Mouse (Mus musculus): ENCODE measurements at regions not wholly inside any gene's neighbourhood (a gene's known extent, or its start where the extent isn't known, plus 50 kb on each side); places are given as distances from the start of the nearest gene placed in this dataset.

GRCm38 (mm10) chr4:66524456-66524855 lies 120.0 kb upstream of the Astn2 start:
- H3K36me3 ChIP-seq, result no peaks in the 10 kb centered on the region

DNA sequence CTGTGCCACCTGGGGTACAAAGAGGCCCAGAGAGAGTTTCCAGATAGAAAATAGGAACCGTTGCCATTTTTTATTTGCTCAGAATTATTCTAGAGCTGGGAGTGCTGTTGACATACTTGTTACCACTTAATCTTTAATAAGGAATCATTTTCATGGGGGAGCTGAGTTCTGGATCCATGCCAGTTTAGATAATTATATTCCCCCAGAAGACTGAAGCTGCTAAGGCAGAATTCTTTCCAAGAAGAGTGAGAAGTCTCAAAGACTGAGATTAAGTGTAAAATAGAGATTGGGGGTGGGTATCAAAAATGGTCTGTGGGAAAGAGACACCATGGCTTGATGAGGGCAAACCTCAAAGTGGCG lies 119.5 kb upstream of the Astn2 start:
- Histone ChIP-seq H3K4me3 (replicated peaks) (no peak overlapping the region), H3K4me1 (no peaks in the 10 kb centered on the region), H3K9me3 (replicated peaks) (no peaks in the 10 kb centered on the region), H3K27ac (no peak overlapping the region), H3K36me3 (no peaks in the 10 kb centered on the region), H3K9ac (no peak overlapping the region), H3K4me2 (no peak overlapping the region), H3K27me3 (no peaks in the 10 kb centered on the region)
- no peak for ATAC-seq (replicated peaks; ENCODE audit: low FRiP score)
- 84% methylated on average over 2 of the region's 2 CpGs for WGBS

More at GRCm38 (mm10) chr4:66524456-66524855, 120.0 kb upstream of the Astn2 start:
- H3K4me3 ChIP-seq (replicated peaks), result no peak overlapping the region
- no peak overlapping the region for H3K4me2 ChIP-seq
- no peaks in the 10 kb centered on the region for H3K4me1 ChIP-seq
- no peaks in the 10 kb centered on the region for H3K27me3 ChIP-seq
- WGBS, result 75% methylated on average over 5 of the region's 5 CpGs
- no peak overlapping the region for H3K27ac ChIP-seq
- H3K9me3 ChIP-seq (replicated peaks), result no peaks in the 10 kb centered on the region
- H3K9ac ChIP-seq, result no peak overlapping the region
- ATAC-seq (replicated peaks; ENCODE audit: low FRiP score), result no peak

DNA sequence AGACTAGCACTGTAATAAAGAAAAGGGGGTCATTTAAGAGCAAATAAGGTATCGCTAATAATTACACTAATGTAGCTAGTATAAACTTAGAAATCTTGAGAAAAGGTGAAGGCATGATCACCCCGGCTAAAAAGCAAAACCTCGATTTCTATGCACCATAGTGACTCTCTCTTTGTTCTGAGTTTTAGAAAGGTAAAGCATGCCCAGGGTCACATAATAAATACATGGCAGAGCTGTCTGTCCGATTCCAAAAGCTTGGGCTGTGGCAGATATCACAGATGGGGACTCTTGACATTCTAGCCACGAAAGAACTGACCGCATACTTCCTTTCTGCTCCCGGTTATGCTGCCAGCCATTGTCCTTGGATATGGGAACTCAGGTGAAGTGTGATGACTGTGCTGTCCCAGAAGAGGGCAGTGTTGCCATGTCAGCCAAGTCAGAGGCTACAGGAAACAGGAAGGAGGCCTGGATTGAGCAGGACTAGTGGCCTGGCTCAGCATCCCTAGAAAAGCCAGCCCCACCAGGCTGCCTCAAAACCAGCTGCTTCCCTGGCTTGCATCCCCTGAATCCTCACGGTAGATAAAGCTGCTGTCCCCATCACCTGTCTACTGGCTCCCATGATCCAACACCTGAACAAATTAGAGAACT lies 119.0 kb upstream of the Astn2 start:
- no peak overlapping the region for H3K4me3 ChIP-seq (replicated peaks)
- no peaks in the 10 kb centered on the region for H3K4me1 ChIP-seq
- no peaks in the 10 kb centered on the region for H3K27me3 ChIP-seq
- ATAC-seq (replicated peaks; ENCODE audit: low FRiP score), result peak; percentile 67; the same call in 1 of the 2 replicates
- no peaks in the 10 kb centered on the region for H3K9me3 ChIP-seq (replicated peaks)
- H3K27ac ChIP-seq, result no peak overlapping the region
- WGBS, result 49% methylated on average over 8 of the region's 8 CpGs
- no peak overlapping the region for H3K9ac ChIP-seq
- H3K4me2 ChIP-seq, result no peak overlapping the region
- no peaks in the 10 kb centered on the region for H3K36me3 ChIP-seq

DNA sequence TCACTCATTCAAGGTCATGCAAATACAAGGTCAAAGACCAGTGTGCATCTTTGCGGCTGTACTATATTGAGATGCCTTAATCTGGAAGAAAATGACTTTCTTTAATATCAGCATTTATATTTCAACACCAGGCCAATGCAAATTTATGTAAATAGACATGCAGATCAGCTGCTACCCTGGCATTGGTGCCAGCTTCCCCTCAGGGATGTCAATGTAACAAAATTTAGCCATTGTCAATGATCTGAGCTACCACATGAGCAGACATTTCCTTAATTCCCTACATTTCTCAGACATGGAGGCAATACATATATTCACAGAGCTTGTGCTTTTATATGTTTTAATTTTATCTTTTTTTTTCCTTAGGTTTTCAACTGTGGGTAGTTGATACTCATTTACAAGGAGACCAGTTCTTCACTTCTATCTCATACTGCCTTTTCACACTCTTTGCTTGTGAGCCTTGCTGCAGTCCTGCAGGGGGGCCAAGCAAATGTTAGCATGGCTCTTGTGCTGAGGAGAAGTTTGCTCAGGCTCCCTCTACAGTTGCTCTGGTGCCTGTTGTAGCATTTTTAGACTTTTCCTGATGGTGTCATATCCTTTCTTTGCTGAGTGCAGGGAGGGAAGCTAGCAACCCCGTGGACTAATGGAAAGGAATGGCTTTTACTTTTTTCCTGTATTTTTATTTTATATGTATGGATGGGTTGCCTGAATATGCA lies 117.8 kb upstream of the Astn2 start:
- ATAC-seq (replicated peaks; ENCODE audit: low FRiP score), result no peak
- H3K9ac ChIP-seq, result no peak overlapping the region
- no peak overlapping the region for H3K4me3 ChIP-seq (replicated peaks)
- no peak overlapping the region for H3K27ac ChIP-seq
- no peaks in the 10 kb centered on the region for H3K9me3 ChIP-seq (replicated peaks)
- no peak overlapping the region for H3K4me2 ChIP-seq
- no peaks in the 10 kb centered on the region for H3K27me3 ChIP-seq
- H3K36me3 ChIP-seq, result no peaks in the 10 kb centered on the region
- 82% methylated on average over 2 of the region's 2 CpGs for WGBS
- H3K4me1 ChIP-seq, result no peaks in the 10 kb centered on the region

DNA sequence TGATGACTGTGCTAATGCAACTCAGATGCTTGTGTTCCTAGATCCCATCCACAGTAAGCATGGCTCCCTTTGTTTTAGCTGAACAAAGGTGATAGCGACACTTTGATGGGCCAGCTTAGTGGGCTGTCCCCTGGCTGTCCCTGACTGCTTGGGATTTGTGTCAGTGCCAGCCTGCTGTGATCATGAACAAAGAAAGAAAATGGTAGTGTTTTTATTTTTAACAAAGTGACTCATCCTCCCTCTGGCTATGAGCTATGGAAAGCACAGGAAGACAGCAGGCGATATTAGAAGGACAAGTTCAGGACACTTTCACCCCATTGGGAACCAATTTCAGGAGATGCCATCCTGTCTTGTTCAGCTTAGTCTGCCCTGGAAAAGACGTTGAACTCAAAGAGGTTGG lies 116.4 kb upstream of the Astn2 start:
- no peak overlapping the region for H3K9ac ChIP-seq
- H3K27ac ChIP-seq, result no peak overlapping the region
- no peaks in the 10 kb centered on the region for H3K36me3 ChIP-seq
- H3K4me3 ChIP-seq (replicated peaks), result no peak overlapping the region
- 79% methylated on average over 3 of the region's 3 CpGs for WGBS
- H3K4me2 ChIP-seq, result no peak overlapping the region
- no peaks in the 10 kb centered on the region for H3K27me3 ChIP-seq
- ATAC-seq (replicated peaks; ENCODE audit: low FRiP score), result no peak
- H3K9me3 ChIP-seq (replicated peaks), result no peaks in the 10 kb centered on the region
- no peaks in the 10 kb centered on the region for H3K4me1 ChIP-seq

DNA sequence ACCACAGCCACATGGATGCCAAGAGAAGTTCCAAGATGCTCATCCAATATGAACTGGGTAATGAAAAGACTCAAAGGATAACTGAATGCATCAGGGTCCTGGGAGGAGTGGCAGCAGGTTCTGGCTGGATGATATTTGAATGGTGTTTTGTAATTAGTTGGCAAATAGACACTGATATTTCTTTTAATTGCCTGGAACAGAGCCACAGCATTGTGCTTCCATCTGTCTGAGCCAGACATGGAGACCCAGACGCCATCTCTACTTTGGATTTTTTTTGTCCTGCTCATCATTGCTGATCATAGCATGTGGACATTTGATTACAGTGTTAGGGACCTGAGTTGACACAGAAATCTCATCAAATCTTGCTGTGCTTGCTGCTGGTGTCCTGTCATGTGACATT lies 111.4 kb upstream of the Astn2 start:
- Histone ChIP-seq H3K4me3 (replicated peaks) (no peak overlapping the region), H3K36me3 (no peaks in the 10 kb centered on the region), H3K27me3 (no peaks in the 10 kb centered on the region), H3K4me2 (no peak overlapping the region), H3K9ac (no peak overlapping the region), H3K4me1 (no peaks in the 10 kb centered on the region), H3K9me3 (replicated peaks) (no peaks in the 10 kb centered on the region), H3K27ac (no peak overlapping the region)
- no peak for ATAC-seq (replicated peaks; ENCODE audit: low FRiP score)
- WGBS, result 90% methylated on average over 1 of the region's 1 CpGs

DNA sequence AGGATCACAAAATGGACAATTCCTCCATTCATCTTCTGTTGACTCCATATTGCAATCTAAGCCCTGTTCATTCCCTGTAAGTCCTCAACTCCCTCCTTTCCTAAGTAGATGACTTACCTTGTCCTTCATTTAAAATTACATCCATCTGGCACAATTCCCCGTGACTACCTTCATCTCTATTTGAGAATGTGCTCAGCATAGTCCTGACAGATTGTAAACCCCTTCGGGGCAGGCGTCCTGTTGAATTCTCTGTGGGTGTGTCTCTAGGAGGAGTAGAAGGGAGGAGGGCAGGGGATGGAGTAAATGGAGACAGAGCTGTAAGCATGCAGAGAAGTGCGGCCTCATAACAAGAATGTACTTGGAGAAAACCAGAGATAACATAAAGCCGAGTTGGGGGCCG lies 79.1 kb upstream of the Astn2 start:
- H3K4me2 ChIP-seq, result no peak overlapping the region
- no peaks in the 10 kb centered on the region for H3K9me3 ChIP-seq (replicated peaks)
- no peak overlapping the region for H3K9ac ChIP-seq
- no peaks in the 10 kb centered on the region for H3K27me3 ChIP-seq
- H3K4me3 ChIP-seq (replicated peaks), result no peak overlapping the region
- H3K4me1 ChIP-seq, result peaks cover 14% of the 10 kb centered on the region; the same call in 1 of the 2 replicates
- 59% methylated on average over 6 of the region's 6 CpGs for WGBS
- ATAC-seq (replicated peaks; ENCODE audit: low FRiP score), result no peak
- 0 out of 2 replicates have a peak overlapping the region, but pooled peaks have one; percentile 29 for H3K27ac ChIP-seq
- no peaks in the 10 kb centered on the region for H3K36me3 ChIP-seq

- peak overlapping the region; percentile 29 for H3K27ac ChIP-seq
- ATAC-seq (replicated peaks; ENCODE audit: low FRiP score), result peak; percentile 88
- WGBS, result 26% methylated on average over 2 of the region's 2 CpGs
Measured at GRCm38 (mm10) chr4:66482495-66483291, 78.3 kb upstream of the Astn2 start.

DNA sequence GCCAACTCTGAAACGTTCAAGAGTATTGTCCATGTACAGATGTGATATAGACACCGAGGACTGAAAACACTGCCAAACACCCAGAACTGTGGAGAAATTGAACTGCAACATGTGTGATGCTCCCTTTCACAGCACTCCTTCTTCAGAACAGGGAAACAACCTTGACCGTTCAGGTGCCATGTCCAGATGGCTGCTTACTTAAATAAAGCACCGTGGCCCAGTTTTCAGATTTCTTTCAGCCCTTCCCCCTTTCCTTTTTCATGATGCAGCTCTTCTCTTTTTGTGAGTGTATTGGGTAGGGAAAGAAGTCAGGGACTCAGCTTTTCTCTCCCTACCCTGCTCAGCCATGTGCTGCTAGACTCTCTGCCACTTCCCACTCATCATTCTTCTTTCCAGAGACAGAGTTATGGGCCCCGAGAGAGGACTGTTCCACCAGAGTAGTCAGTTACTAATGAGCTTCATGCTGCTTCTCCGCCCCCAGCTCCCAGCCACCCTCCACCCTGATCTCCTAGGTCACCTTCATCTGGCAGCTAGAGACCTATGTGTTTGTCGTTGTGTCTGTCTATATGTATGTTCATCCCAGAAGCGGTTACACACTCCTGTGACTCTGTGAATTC lies 74.3 kb upstream of the Astn2 start:
- Histone ChIP-seq H3K9ac (no peak overlapping the region), H3K36me3 (no peaks in the 10 kb centered on the region), H3K4me2 (no peak overlapping the region; the same call in 1 of the 2 replicates), H3K4me3 (replicated peaks) (no peak overlapping the region), H3K27me3 (no peaks in the 10 kb centered on the region), H3K9me3 (replicated peaks) (no peaks in the 10 kb centered on the region), H3K27ac (peak overlapping the region; percentile 27; the same call in 1 of the 2 replicates), H3K4me1 (peaks cover 15% of the 10 kb centered on the region; the same call in 1 of the 2 replicates)
- peak; percentile 87 for ATAC-seq (replicated peaks; ENCODE audit: low FRiP score)
- 27% methylated on average over 8 of the region's 8 CpGs for WGBS

More at GRCm38 (mm10) chr4:66482495-66483291, 78.3 kb upstream of the Astn2 start:
- Histone ChIP-seq H3K9ac (no peak overlapping the region), H3K4me2 (no peak overlapping the region), H3K36me3 (no peaks in the 10 kb centered on the region), H3K4me1 (peaks cover 15% of the 10 kb centered on the region; the same call in 1 of the 2 replicates), H3K4me3 (replicated peaks) (no peak overlapping the region), H3K9me3 (replicated peaks) (no peaks in the 10 kb centered on the region), H3K27me3 (no peaks in the 10 kb centered on the region)

Data from kidney, embryonic 15.5 days (tissue).